Mouse (Mus musculus) CH12.LX (cell line): ENCODE measurements at regions not wholly inside any gene's neighbourhood (a gene's known extent, or its start where the extent isn't known, plus 50 kb on each side); places are given as distances from the start of the nearest gene placed in this dataset.

Experiments
- CTCF ChIP-seq, 2 experiments: IDR thresholded peaks in 1 of 2; conservative IDR thresholded peaks in 1 of 2; 2 replicates each; pipeline ENCODE4 v1.5.1; 2011 to 2012; ENCODE audit warnings: low read depth in 2 of 2, low read length in 2 of 2, improper control_type of control experiment in 1 of 2, inconsistent platforms in 1 of 2, mild to moderate bottlenecking in 1 of 2, moderate library complexity in 1 of 2
- ETS1 ChIP-seq: conservative IDR thresholded peaks from 2 replicates; pipeline ENCODE4 v1.6.1; 2012; ENCODE audit warnings: low read depth, mild to moderate bottlenecking, inconsistent platforms, low read length, improper control_type of control experiment, moderate library complexity
- HCFC1 ChIP-seq: IDR thresholded peaks from 2 replicates; pipeline ENCODE4 v1.6.1; 2012; ENCODE audit warnings: low read depth, mild to moderate bottlenecking, inconsistent platforms, low read length, improper control_type of control experiment
- POLR2A ChIP-seq: IDR thresholded peaks from 2 replicates; pipeline ENCODE4 v1.6.1; 2011; ENCODE audit warnings: low read depth, mild to moderate bottlenecking, improper control_type of control experiment, low read length
- SMC3 ChIP-seq: IDR thresholded peaks from 2 replicates; pipeline ENCODE4 v1.6.1; 2011; ENCODE audit warnings: low read depth, low read length, improper control_type of control experiment
- ZMIZ1 ChIP-seq: IDR thresholded peaks from 2 replicates; pipeline ENCODE4 v1.6.1; 2012; ENCODE audit warnings: low read depth, mild to moderate bottlenecking, inconsistent platforms, low read length, improper control_type of control experiment

DNA sequence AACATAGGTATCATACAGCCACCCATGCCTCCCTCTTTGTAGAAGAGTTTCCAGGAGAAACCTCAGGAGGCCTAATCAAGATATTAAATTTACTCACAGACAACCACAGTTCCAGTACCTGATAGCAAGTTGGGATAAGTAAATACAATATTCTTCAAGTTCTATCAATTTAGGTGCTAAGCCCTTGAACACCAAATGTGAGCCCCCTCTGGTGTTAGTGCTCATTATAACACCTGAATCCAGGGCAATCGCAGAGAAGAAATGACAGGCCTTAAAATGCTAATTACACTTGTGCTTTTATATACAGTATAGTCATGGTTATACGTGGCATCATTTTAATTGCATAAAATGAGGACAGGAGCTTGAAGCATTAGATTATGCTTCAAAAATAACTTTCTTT lies 161.6 kb upstream of the Tusc1 start:
- TF ChIP-seq POLR2A (no peak), CTCF (conservative IDR thresholded peaks at IDR 0.05 in 1 of 2, IDR thresholded peaks at IDR 0.05 in 1 of 2; ENCODE audit: low read depth in 2 of 2, low read length in 2 of 2) (peak in 1 of 2 experiments; percentile 7; a peak in 1 of 4 replicates), SMC3 (no peak; the same call in 1 of the 2 replicates), HCFC1 (no peak), ZMIZ1 (no peak), ETS1 (no peak)
